Mouse (Mus musculus) bone marrow, adult 2 months (tissue): Measurements from ENCODE around the gene Rnf19b.

Source experiments
- CTCF ChIP-seq: fragments of 200-500 bp; IDR thresholded peaks from 2 replicates; pipeline ENCODE4 v1.5.1; 2011; ENCODE audit warnings: low read length, control low read depth; ENCODE audit not compliant: control insufficient read depth, insufficient read depth
- POLR2A ChIP-seq: fragments of 200-500 bp; IDR thresholded peaks from 2 replicates; pipeline ENCODE4 v1.6.1; 2011; ENCODE audit warnings: low read depth, mild to moderate bottlenecking, control low read depth, low read length, borderline replicate concordance; ENCODE audit not compliant: control insufficient read depth

DNA sequence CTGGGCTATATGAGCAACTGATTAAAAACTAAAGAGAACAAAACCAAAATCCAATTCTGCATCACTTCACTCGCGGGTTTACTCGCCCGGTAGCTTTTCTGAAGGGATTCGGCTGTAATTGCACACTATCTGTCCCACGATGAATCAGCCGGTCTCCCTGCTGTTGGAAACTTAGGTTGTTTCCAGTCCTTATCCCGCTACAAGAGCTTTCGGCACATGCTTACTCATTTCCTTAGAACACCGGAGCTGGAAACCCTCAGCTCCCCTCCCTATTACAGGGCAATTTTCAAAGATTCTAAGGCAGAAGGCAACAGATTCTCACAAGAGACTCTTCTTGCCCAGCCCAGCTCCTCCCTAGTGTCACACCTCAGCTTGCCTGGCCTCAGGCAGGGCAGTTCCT lies 40.9 kb upstream of the Rnf19b start:
- no peak for TF ChIP-seq CTCF
- TF ChIP-seq POLR2A: no peak
